Mouse (Mus musculus): ENCODE measurements around the gene Aco2. TPM values are rescaled to one million over a fixed set of nuclear protein-coding genes. Genes with fewer than 3 reads are reported as not detected.

The Aco2 gene
- polyA plus RNA-seq, 1 experiment from 2014 or later: 184 TPM

DNA sequence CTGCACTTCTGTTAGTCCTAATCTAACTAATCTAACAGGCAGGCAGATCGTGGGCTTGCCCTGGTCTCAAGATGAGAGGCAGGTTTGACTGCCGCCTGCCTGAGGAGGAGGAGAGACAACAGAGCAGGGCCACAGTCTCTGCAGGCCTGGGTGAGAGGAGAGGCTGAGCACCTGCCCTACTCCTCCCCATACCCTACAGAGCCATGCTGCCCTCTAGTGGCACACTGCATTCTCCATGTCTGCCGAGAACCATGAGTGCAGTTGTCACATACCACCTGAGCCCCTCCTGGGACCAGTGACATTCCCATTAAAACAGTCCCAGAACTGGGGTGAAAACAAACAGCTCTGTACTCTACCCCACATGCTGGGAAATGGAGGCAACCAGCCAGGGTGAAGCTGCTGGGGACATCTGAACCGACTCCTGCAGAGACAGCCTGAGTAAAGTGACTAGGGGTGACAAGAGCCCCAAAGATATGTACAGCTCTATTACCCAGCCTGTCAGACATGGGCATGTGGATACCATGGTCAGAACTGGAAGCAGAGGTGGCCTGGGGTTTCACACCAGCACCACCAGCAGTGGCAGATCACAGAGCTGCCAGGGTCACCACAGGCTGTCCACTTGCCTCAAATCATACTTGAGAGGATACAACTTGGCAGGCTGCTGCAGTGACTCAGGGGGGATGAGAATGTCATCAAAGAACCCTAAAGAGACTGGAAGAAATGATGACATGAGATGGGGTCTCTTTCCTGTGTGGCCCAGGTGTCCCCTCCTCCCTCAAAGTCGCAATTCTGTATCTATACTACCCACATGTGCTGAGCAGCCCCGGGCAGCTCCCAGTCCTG is 45.7 kb downstream of the Aco2 start:
- ATAC-seq (ENCODE audit: low FRiP score): no peak; the same call in 1 of the 2 replicates
- H3K36me3 ChIP-seq (replicated peaks): peaks cover 62% of the 10 kb centered on the region

GRCm38 (mm10) chr15:81919062-81919461 is 47.0 kb downstream of the Aco2 start:
- Histone ChIP-seq H3K4me3 (replicated peaks) (no peak overlapping the region), H3K36me3 (replicated peaks) (peaks cover 53% of the 10 kb centered on the region), H3K9ac (no peak overlapping the region), H3K27ac (no peak overlapping the region), H3K27me3 (no peaks in the 10 kb centered on the region), H3K4me2 (no peak overlapping the region), H3K4me1 (0 out of 2 replicates have a peak, but pooled peaks cover 7% of the 10 kb centered on the region), H3K9me3 (no peaks in the 10 kb centered on the region)
- 92% methylated on average over 5 of the region's 5 CpGs for WGBS
- ATAC-seq (ENCODE audit: low FRiP score): no peak

More for the DNA sequence above, 45.7 kb downstream of the Aco2 start:
- H3K4me3 ChIP-seq (replicated peaks): no peak overlapping the region
- H3K27me3 ChIP-seq: no peaks in the 10 kb centered on the region
- 0 out of 2 replicates have a peak overlapping the region, but pooled peaks have one; percentile 8 for H3K27ac ChIP-seq
- no peaks in the 10 kb centered on the region for H3K9me3 ChIP-seq
- 0 out of 2 replicates have a peak, but pooled peaks cover 3% of the 10 kb centered on the region for H3K4me1 ChIP-seq
- WGBS: 57% methylated on average over 6 of the region's 6 CpGs
- H3K9ac ChIP-seq: no peak overlapping the region
- no peak overlapping the region for H3K4me2 ChIP-seq

DNA sequence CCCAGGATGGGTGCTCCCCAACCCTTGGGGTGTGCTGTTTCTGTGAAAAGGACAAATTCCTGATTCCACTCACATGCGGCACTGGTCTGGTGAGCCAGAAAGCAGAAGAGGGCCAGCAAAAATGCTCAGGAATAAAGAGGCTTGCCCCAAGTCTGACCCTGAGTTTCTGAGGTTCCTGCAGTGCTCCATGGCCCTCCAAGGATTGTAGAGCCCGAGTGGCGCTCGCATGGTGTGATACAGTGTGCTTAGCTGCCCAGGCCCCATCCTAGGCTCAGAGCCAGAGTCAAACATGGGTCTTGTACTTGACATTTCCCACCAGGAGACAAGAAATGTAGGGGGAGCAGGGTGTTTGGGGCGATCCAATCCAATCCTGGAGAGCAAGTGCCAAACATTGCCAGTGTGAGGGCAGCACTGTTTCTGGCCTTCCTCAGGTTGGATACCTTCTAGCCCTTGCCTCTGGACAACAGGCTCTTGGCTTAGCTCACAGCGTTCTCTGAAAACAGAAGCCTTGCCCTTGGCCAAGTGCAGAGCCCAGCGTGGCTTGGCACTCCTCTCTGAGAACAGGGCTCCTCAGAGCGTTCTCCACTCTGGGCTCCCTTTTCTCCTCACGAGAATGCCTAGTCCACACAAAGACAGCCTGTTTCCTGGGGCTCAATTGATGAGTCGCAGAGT is 48.6 kb downstream of the Aco2 start:
- ATAC-seq (ENCODE audit: low FRiP score): no peak
- Histone ChIP-seq H3K9ac (no peak overlapping the region), H3K27ac (no peak overlapping the region), H3K4me1 (peaks cover 22% of the 10 kb centered on the region), H3K27me3 (no peaks in the 10 kb centered on the region), H3K9me3 (no peaks in the 10 kb centered on the region), H3K4me3 (replicated peaks) (no peak overlapping the region), H3K4me2 (no peak overlapping the region), H3K36me3 (replicated peaks) (peaks cover 37% of the 10 kb centered on the region)
- 82% methylated on average over 10 of the region's 10 CpGs for WGBS

DNA sequence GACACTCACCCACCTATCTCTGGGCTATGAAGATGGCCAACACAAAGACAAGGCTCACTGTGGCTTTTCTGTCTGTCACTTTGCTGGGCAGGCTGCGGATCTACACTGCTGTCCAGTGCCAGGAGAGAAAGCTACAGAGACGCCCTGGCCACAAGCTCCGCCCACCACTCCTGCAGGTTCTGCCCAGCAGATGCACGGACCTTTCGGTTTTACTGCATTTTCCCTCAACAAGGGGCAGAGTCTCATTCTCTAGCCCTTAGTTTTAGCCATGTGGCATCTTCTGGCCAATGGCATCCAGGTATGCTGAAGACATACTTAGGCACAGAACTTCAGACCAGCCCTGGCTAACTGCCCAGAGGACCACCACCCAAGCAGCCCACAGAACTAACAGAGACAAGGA is 49.1 kb downstream of the Aco2 start:
- Histone ChIP-seq H3K9me3 (no peaks in the 10 kb centered on the region), H3K4me3 (replicated peaks) (no peak overlapping the region), H3K4me2 (no peak overlapping the region), H3K9ac (no peak overlapping the region), H3K27me3 (no peaks in the 10 kb centered on the region), H3K27ac (no peak overlapping the region), H3K36me3 (replicated peaks) (peaks cover 31% of the 10 kb centered on the region), H3K4me1 (peaks cover 22% of the 10 kb centered on the region)
- ATAC-seq (ENCODE audit: low FRiP score): no peak
- WGBS: 66% methylated on average over 5 of the region's 5 CpGs

- H3K4me3 ChIP-seq (replicated peaks): peak overlapping the region; percentile 77
- peaks cover 32% of the 10 kb centered on the region for H3K4me1 ChIP-seq
- ATAC-seq (ENCODE audit: low FRiP score): no peak
- H3K27ac ChIP-seq: no peak overlapping the region
- 87% methylated on average over 11 of the region's 11 CpGs for WGBS
- H3K9me3 ChIP-seq: no peaks in the 10 kb centered on the region
- peak overlapping the region; percentile 84; the same call in 1 of the 2 replicates for H3K9ac ChIP-seq
- H3K4me2 ChIP-seq: peak overlapping the region; percentile 98
- no peaks in the 10 kb centered on the region for H3K27me3 ChIP-seq
- 0 out of 2 replicates have a peak, but pooled peaks cover 10% of the 10 kb centered on the region for H3K36me3 ChIP-seq (replicated peaks)
These were observed 52.8 kb downstream of the Aco2 start for GRCm38 (mm10) chr15:81924933-81925332.

DNA sequence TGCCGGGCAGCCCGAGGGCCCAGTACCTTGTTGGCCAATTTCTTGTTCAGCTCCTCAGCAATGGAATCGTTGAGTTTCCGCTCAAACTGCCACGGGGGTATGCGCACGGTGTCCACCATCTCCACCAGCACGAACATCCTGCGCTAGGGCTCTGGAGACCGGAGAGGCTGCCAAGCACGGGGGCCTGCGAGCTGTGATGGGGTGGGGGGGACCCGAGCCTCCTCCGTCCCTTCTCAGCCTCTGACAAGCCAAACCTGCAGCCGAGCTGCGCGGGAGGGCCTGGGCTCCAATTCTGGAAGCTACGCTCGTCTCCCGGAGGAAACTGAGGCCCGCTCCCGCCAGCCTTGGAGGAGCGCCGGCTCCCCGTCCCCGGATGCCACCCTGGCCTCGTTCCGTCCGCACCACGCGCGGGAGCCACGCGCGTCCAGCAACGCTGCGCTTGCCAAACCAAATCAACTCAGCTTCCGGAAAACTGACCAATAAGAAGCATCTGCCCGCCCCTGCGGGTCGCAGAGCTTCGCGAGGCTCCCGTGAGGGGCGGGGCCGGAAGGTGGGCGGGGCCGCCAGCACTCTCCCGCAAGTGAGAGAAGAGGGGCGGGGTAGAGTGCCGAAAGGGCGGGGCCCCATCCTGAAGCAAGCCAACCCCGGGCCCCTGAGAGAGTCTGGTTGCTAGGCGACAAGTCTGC is 53.8 kb downstream of the Aco2 start, which contains the start of gene Polr3h:
Polr3h (minus strand) TSS at position 481 of the 686 bp plus-strand sequence.
- peaks cover 32% of the 10 kb centered on the region for H3K4me1 ChIP-seq
- peak within 1 kb of the TSS; percentile 98 for H3K4me2 ChIP-seq
- peak within 1 kb of the TSS; percentile 84 for H3K9ac ChIP-seq
- H3K27me3 ChIP-seq: no peaks in the 10 kb centered on the region
- WGBS: under 1% methylated on average over 54 of the region's 54 CpGs
- H3K4me3 ChIP-seq (replicated peaks): peak within 1 kb of the TSS; percentile 77
- ATAC-seq (ENCODE audit: low FRiP score): peak; percentile 96
- no peaks in the 10 kb centered on the region for H3K9me3 ChIP-seq
- 0 out of 2 replicates have a peak, but pooled peaks cover 10% of the 10 kb centered on the region for H3K36me3 ChIP-seq (replicated peaks)
- peak within 1 kb of the TSS; percentile 93 for H3K27ac ChIP-seq

DNA sequence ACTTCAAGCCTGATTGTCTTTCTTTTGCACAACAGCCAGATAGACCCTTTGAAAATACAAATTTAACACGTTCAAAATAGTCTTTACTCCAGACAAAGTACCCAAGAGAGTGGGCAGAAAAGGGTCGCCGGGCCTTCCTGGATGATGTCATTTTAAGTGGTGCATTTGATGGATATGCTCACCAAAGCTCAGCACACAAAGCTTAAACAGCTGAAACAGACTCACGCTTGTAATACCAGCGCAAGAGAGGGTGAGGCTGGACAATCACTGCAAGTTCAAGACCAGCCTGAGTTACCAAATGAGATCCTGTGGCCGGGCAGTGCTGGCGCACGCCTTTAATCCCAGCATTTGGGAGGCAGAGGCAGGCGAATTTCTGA is 54.3 kb downstream of the Aco2 start:
- Histone ChIP-seq H3K9ac (0 out of 2 replicates have a peak overlapping the region, but pooled peaks have one; percentile 12), H3K4me1 (peaks cover 29% of the 10 kb centered on the region), H3K27ac (peak overlapping the region; percentile 93), H3K4me2 (peak overlapping the region; percentile 98), H3K27me3 (no peaks in the 10 kb centered on the region), H3K36me3 (replicated peaks) (0 out of 2 replicates have a peak, but pooled peaks cover 10% of the 10 kb centered on the region), H3K9me3 (no peaks in the 10 kb centered on the region), H3K4me3 (replicated peaks) (peak overlapping the region; percentile 77; the same call in 1 of the 2 replicates)
- no peak for ATAC-seq (ENCODE audit: low FRiP score)
- WGBS: 22% methylated on average over 9 of the region's 9 CpGs

GRCm38 (mm10) chr15:81927741-81928140 is 55.6 kb downstream of the Aco2 start:
- Histone ChIP-seq H3K36me3 (replicated peaks) (0 out of 2 replicates have a peak, but pooled peaks cover 3% of the 10 kb centered on the region), H3K27me3 (no peaks in the 10 kb centered on the region), H3K9me3 (no peaks in the 10 kb centered on the region), H3K9ac (no peak overlapping the region), H3K27ac (peak overlapping the region; percentile 93), H3K4me1 (peaks cover 29% of the 10 kb centered on the region), H3K4me2 (no peak overlapping the region), H3K4me3 (replicated peaks) (no peak overlapping the region)
- no peak for ATAC-seq (ENCODE audit: low FRiP score)
- 58% methylated on average over 4 of the region's 4 CpGs for WGBS

- Histone ChIP-seq H3K9ac (no peak overlapping the region), H3K27me3 (0 out of 2 replicates have a peak, but pooled peaks cover 3% of the 10 kb centered on the region), H3K4me1 (peaks cover 34% of the 10 kb centered on the region), H3K36me3 (replicated peaks) (0 out of 2 replicates have a peak, but pooled peaks cover 2% of the 10 kb centered on the region), H3K4me3 (replicated peaks) (no peak overlapping the region), H3K4me2 (no peak overlapping the region), H3K27ac (peak overlapping the region; percentile 75), H3K9me3 (no peaks in the 10 kb centered on the region)
- 44% methylated on average over 11 of the region's 11 CpGs for WGBS
- ATAC-seq (ENCODE audit: low FRiP score): no peak
These were observed 56.2 kb downstream of the Aco2 start for GRCm38 (mm10) chr15:81928277-81928676.

- peak overlapping the region; percentile 42; the same call in 1 of the 2 replicates for H3K27ac ChIP-seq
These were observed 60.9 kb downstream of the Aco2 start for GRCm38 (mm10) chr15:81932951-81933470.

DNA sequence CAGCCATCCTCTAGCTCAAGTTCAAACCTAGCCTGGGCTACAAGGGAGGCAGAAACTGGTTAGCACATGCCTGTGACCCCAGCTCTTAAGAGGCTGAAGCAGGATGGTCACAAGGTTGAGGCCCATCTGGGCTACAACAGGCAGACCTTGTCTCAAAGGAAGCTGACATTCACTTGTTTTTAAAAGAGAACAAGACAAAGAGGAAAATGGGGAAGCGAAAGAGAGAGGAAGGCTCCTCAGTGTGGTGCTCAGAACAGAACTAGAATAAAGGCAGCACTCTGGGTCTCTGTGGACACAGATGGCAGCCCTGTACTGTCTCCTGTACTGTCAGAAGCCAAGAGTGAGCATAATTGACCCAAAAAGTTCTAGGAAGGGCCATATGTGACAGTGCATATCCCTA is 61.9 kb downstream of the Aco2 start:
- Histone ChIP-seq H3K4me2 (no peak overlapping the region), H3K27me3 (peaks cover 12% of the 10 kb centered on the region), H3K9ac (no peak overlapping the region), H3K9me3 (no peaks in the 10 kb centered on the region), H3K36me3 (replicated peaks) (no peaks in the 10 kb centered on the region), H3K27ac (no peak overlapping the region), H3K4me3 (replicated peaks) (no peak overlapping the region), H3K4me1 (peaks cover 36% of the 10 kb centered on the region)
- 67% methylated on average over 1 of the region's 1 CpGs for WGBS
- no peak for ATAC-seq (ENCODE audit: low FRiP score)

More at GRCm38 (mm10) chr15:81932951-81933470, 60.9 kb downstream of the Aco2 start:
- Histone ChIP-seq H3K4me1 (peaks cover 27% of the 10 kb centered on the region), H3K4me3 (replicated peaks) (no peak overlapping the region), H3K4me2 (no peak overlapping the region), H3K27me3 (peaks cover 12% of the 10 kb centered on the region), H3K9ac (peak overlapping the region; percentile 38; the same call in 1 of the 2 replicates), H3K36me3 (replicated peaks) (no peaks in the 10 kb centered on the region), H3K9me3 (no peaks in the 10 kb centered on the region)
- ATAC-seq (ENCODE audit: low FRiP score): no peak
- 33% methylated on average over 12 of the region's 12 CpGs for WGBS

Measured in forebrain, embryonic 12.5 days (tissue).